Mouse (Mus musculus): ENCODE results near the gene Atp10b. TPM values are rescaled to one million over a fixed set of nuclear protein-coding genes. Genes with fewer than 3 reads are reported as not detected.

Atp10b gene
- polyA plus RNA-seq, 1 experiment = 0.31 TPM

DNA sequence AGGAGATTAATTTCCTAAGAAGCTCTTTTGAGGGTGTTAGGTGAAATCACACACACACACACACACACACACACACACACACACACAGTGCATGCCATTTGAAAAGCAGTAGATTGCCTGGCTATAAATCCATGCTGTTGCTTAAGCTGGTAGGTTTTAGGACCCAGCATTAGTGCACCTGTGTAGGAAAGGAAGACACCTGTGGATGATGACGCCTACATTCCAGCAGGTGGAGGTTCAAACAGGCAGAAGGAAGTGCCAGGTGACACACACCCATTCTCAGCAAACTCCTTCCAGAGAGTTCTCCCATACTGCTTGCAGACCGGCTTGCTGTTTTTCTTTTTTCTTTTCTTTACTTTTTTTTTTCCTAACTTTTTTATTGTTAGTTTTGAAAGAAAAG is 5.7 kb downstream of the Atp10b start:
- Histone ChIP-seq H3K4me3 (replicated peaks; ENCODE audit: extremely low read depth, low read depth, low read length) (no peak overlapping the region), H3K4me1 (ENCODE audit: control insufficient read depth, insufficient read depth, low read length) (no peaks in the 10 kb centered on the region)
- TF ChIP-seq POLR2A (IDR thresholded peaks at IDR 0.05; ENCODE audit: borderline replicate concordance, extremely low read depth, low read depth, low read length) = no peak
- no peak for TF ChIP-seq CTCF (IDR thresholded peaks at IDR 0.05; ENCODE audit: insufficient read depth, low read length)
- WGBS = 66% methylated on average over 2 of the region's 2 CpGs
- DNase-seq = no peak

DNA sequence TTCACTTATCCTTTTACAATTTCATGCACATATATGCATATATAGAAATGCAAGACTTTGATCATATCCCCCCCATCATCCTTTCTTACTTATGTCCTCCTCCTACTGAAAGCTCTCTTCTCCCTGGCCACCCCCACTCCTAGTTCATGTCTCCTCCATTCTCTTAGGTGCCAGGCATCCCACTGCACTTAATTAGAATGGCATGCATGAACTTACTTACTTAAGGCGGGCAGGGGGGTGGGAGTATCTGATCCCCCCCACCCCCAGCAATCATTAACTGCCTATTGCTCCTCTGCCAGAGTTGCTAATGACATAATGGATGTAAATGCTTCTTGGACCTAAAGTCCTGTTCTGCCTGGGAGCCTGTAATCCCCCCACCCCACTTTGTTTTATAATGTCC is 9.1 kb downstream of the Atp10b start:
- H3K4me3 ChIP-seq (replicated peaks; ENCODE audit: extremely low read depth, low read depth, low read length) = no peak overlapping the region
- WGBS = 80% methylated on average over 1 of the region's 1 CpGs

DNA sequence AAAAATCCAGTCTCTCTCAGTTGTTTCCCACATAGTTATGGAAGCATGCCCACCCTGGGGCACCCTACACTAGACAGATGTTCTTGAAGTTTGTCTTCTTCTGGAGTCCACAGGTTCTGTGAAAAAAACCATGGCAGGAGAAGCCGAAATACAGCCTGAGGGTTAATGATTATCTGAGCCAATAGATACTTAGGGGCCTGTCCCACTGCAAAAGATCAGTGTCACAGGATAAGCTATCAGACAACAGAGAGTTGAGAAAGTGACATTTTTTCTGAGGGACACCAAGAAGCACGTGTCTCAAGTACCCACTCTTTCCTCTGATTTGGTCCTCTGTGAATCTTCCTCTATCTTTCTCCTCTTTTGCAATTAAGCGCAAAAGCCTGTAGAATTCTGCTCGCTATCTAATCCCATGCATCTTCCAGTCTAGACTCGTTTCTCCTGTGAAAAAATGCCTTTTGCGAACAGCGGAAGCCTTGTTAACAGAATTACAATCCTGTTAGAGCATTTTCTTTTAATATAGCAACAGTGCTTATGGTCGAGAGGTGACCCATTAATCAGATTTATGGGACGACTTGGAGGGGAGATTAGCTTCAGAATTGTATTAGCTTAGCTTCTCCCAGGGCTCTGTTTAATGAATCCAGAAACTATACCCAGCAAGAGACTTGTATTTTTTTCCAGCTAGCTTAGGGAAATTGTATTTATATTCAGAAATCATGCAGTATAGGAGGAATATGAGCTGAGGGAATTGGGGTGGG is 10.7 kb downstream of the Atp10b start:
- no peak for TF ChIP-seq POLR2A (IDR thresholded peaks at IDR 0.05; ENCODE audit: borderline replicate concordance, extremely low read depth, low read depth, low read length)
- no peak for TF ChIP-seq CTCF (IDR thresholded peaks at IDR 0.05; ENCODE audit: insufficient read depth, low read length)
- H3K4me1 ChIP-seq (ENCODE audit: control insufficient read depth, insufficient read depth, low read length) = no peaks in the 10 kb centered on the region
- no peak for DNase-seq
- 69% methylated on average over 9 of the region's 9 CpGs for WGBS
- H3K4me3 ChIP-seq (replicated peaks; ENCODE audit: extremely low read depth, low read depth, low read length) = no peak overlapping the region

More for the DNA sequence above, 9.1 kb downstream of the Atp10b start:
- no peaks in the 10 kb centered on the region for H3K4me1 ChIP-seq (ENCODE audit: control insufficient read depth, insufficient read depth, low read length)
- TF ChIP-seq POLR2A (IDR thresholded peaks at IDR 0.05; ENCODE audit: borderline replicate concordance, extremely low read depth, low read depth, low read length) (no peak), CTCF (IDR thresholded peaks at IDR 0.05; ENCODE audit: insufficient read depth, low read length) (no peak)
- DNase-seq = no peak

DNA sequence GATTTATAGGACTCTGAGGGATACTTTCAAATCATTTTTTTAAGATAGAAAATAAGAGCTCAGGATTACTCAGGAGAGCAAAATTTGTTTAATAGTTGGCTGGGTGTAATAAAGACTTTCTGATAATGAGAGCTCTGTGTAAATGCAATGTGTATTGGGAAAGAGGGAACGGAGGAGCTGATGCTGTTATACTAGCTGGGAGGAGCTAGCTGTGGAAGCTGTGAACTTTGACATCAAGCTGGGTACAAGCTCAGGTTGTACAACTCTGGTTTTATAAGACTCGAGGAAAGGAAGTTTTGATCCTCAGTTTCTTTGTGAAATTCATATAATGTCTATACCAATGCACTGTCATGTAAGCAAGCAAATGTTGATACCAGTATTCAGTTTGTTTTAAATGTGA is 20.9 kb downstream of the Atp10b start:
- no peak for TF ChIP-seq POLR2A (IDR thresholded peaks at IDR 0.05; ENCODE audit: borderline replicate concordance, extremely low read depth, low read depth, low read length)
- TF ChIP-seq CTCF (IDR thresholded peaks at IDR 0.05; ENCODE audit: insufficient read depth, low read length) = no peak
- 68% methylated on average over 2 of the region's 2 CpGs for WGBS
- Histone ChIP-seq H3K4me1 (ENCODE audit: control insufficient read depth, insufficient read depth, low read length) (no peaks in the 10 kb centered on the region), H3K4me3 (replicated peaks; ENCODE audit: extremely low read depth, low read depth, low read length) (no peak overlapping the region)
- no peak for DNase-seq

GRCm38 (mm10) chr11:43174359-43175116 is 24.9 kb downstream of the Atp10b start:
- Histone ChIP-seq H3K4me1 (ENCODE audit: control insufficient read depth, insufficient read depth, low read length) (no peaks in the 10 kb centered on the region), H3K4me3 (replicated peaks; ENCODE audit: extremely low read depth, low read depth, low read length) (no peak overlapping the region)
- TF ChIP-seq CTCF (IDR thresholded peaks at IDR 0.05; ENCODE audit: insufficient read depth, low read length) (no peak), POLR2A (IDR thresholded peaks at IDR 0.05; ENCODE audit: borderline replicate concordance, extremely low read depth, low read depth, low read length) (no peak)
- 61% methylated on average over 6 of the region's 6 CpGs for WGBS
- no peak for DNase-seq

GRCm38 (mm10) chr11:43182401-43182800 is 32.7 kb downstream of the Atp10b start:
- TF ChIP-seq CTCF (IDR thresholded peaks at IDR 0.05; ENCODE audit: insufficient read depth, low read length) = no peak
- no peak for TF ChIP-seq POLR2A (IDR thresholded peaks at IDR 0.05; ENCODE audit: borderline replicate concordance, extremely low read depth, low read depth, low read length)
- no peak for DNase-seq
- Histone ChIP-seq H3K4me1 (ENCODE audit: control insufficient read depth, insufficient read depth, low read length) (peaks cover 2% of the 10 kb centered on the region; the same call in 1 of the 2 replicates), H3K4me3 (replicated peaks; ENCODE audit: extremely low read depth, low read depth, low read length) (no peak overlapping the region)
- 36% methylated on average over 2 of the region's 2 CpGs for WGBS

- peak; percentile 3 for DNase-seq
- H3K4me1 ChIP-seq (ENCODE audit: control insufficient read depth, insufficient read depth, low read length) = peaks cover 2% of the 10 kb centered on the region; the same call in 1 of the 2 replicates
- 24% methylated on average over 1 of the region's 1 CpGs for WGBS
- TF ChIP-seq POLR2A (IDR thresholded peaks at IDR 0.05; ENCODE audit: borderline replicate concordance, extremely low read depth, low read depth, low read length) = no peak
- no peak for TF ChIP-seq CTCF (IDR thresholded peaks at IDR 0.05; ENCODE audit: insufficient read depth, low read length)
- H3K4me3 ChIP-seq (replicated peaks; ENCODE audit: extremely low read depth, low read depth, low read length) = no peak overlapping the region
These were observed 33.1 kb downstream of the Atp10b start for GRCm38 (mm10) chr11:43182816-43183215.

GRCm38 (mm10) chr11:43183457-43183856 is 33.8 kb downstream of the Atp10b start:
- TF ChIP-seq CTCF (IDR thresholded peaks at IDR 0.05; ENCODE audit: insufficient read depth, low read length) (no peak), POLR2A (IDR thresholded peaks at IDR 0.05; ENCODE audit: borderline replicate concordance, extremely low read depth, low read depth, low read length) (no peak)
- Histone ChIP-seq H3K4me3 (replicated peaks; ENCODE audit: extremely low read depth, low read depth, low read length) (no peak overlapping the region), H3K4me1 (ENCODE audit: control insufficient read depth, insufficient read depth, low read length) (peaks cover 2% of the 10 kb centered on the region; the same call in 1 of the 2 replicates)
- 64% methylated on average over 4 of the region's 4 CpGs for WGBS
- no peak for DNase-seq

GRCm38 (mm10) chr11:43186291-43186690 is 36.6 kb downstream of the Atp10b start:
- TF ChIP-seq POLR2A (IDR thresholded peaks at IDR 0.05; ENCODE audit: borderline replicate concordance, extremely low read depth, low read depth, low read length) = no peak
- no peak for TF ChIP-seq CTCF (IDR thresholded peaks at IDR 0.05; ENCODE audit: insufficient read depth, low read length)

More at GRCm38 (mm10) chr11:43186291-43186690, 36.6 kb downstream of the Atp10b start:
- Histone ChIP-seq H3K4me3 (replicated peaks; ENCODE audit: extremely low read depth, low read depth, low read length) (no peak overlapping the region), H3K4me1 (ENCODE audit: control insufficient read depth, insufficient read depth, low read length) (peaks cover 2% of the 10 kb centered on the region; the same call in 1 of the 2 replicates)
- no peak for DNase-seq
- 61% methylated on average over 6 of the region's 6 CpGs for WGBS

Measured in lung, adult 2 months (tissue).